Mouse (Mus musculus): ENCODE results near the gene Nrtn.

The Nrtn gene

DNA sequence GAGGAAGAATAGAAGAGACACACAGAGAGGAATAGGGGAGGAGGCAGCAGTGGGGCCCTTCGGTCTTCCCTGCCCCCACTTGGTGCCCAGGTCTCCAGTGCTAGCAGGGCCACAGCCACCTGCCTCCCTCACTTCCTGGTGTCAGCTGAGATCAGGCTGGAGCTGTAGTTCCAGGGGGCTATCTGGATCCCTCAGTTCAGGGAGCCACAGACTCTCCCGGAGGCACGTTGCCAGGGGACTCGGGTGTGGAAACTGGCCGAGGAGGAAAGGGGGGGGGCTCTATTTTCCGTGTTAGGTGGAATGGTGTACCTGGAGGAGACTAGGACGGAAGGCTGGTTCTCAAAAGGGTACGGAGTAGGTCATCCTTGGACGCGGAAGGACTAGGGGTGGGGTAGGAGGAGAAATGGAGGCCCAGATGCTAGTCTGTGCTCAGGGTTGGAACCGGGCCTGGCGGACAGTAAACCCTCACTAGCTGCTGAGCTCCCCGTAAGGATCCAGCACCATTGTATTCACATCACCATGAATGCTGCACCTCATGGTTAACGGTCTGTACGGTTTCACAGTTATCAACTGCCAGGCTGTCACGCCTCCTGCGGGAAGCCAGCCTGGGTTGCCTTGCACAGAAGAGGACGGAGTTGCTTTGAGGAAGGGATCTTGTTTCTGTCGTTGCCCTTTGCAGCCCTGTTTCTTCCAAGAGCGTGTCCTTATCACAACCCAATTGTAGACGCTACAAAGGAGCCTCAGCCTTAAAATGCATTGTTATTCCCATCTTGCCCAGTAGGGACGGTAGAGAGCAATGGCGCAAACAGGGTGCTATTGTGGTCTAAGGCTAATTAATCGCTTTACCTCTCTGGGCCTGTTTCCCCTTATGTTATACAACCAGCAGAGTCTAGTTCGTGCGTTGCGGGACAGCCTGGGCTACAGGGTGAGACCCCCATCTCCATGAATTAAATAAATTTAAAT, 5.7 kb upstream of the Nrtn start:
- WGBS: 37% methylated on average over 27 of the region's 27 CpGs

DNA sequence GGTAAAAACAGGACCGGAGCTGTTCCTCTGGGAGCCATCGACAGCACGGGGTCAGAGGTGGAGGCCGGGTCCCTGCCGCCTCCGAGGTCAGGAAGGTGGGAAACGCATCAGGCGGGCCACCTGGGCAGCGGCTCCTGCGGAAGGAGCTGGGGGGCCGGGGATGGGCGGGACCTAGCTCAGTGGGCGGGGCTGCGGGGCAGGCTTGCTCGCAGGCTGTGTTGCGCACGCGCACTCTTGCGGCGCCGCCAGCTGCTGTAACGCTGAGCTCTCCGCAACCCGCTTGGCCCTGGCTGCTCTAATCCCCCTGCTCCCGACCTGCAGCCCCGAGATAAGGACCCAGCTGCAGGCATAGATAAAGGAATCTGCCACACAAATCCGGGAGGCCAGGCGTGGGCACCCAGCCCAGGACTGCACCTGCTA, 4.7 kb upstream of the Nrtn start:
- under 1% methylated on average over 28 of the region's 28 CpGs for WGBS

DNA sequence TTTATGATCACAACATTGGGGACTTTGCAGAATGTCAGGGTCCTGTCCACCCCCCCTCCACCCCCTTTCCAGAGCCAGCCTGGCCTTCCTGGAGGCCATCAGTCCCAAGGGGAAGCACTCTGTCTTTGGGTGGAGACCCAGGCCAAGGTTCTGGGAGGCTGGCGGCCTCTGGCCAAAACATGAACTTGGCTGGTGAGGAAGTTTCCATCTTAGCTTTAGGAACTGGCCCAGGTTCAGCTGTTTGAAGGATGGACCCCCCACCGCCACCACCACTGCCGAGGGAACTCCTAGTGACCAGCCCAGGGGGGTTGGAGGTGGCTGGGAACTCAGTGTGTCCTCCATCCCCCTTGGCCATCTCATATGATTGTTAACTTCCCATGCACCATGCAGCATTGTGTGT, 3.7 kb upstream of the Nrtn start:
- WGBS: 57% methylated on average over 3 of the region's 3 CpGs

DNA sequence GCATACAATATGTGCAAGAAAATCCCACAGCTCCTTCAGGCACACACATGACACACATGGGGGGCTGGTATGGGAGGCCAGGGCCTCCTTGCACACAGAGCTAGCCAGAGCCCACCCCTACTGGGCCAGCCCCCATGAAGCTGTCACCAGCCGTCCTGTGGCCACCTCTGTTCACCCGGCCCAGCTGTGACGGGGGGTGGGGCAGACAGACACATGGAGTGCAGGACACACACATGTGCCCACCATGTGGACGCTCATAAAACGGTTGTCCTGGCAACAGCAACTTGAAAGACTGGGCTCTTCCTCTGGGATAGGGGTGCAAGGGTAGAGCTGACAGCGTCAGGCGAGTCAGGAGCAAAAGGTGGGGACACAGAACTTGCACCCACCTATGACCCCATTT, 1.9 kb upstream of the Nrtn start:
- 60% methylated on average over 7 of the region's 7 CpGs for WGBS

DNA sequence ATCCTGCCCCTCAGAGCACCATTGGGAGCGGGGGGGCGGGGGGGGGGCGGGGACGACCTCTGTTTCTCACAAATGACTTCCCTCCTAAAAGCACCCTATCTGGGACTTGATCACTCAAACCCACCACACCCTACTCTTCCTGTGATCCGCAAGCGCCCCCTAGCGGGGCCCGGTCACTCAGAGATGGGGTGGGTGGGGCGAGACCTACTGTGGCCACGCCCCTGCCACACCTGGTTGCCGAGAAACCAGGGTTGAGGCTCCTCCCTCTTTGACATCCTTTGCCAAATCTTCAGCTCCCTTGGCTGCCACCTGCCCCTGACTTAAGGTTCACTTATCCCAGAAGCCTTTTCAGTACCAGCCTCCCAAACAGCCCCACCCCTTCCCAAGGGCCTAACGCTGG, 802 bp upstream of the Nrtn start:
- WGBS: 7% methylated on average over 12 of the region's 12 CpGs

DNA sequence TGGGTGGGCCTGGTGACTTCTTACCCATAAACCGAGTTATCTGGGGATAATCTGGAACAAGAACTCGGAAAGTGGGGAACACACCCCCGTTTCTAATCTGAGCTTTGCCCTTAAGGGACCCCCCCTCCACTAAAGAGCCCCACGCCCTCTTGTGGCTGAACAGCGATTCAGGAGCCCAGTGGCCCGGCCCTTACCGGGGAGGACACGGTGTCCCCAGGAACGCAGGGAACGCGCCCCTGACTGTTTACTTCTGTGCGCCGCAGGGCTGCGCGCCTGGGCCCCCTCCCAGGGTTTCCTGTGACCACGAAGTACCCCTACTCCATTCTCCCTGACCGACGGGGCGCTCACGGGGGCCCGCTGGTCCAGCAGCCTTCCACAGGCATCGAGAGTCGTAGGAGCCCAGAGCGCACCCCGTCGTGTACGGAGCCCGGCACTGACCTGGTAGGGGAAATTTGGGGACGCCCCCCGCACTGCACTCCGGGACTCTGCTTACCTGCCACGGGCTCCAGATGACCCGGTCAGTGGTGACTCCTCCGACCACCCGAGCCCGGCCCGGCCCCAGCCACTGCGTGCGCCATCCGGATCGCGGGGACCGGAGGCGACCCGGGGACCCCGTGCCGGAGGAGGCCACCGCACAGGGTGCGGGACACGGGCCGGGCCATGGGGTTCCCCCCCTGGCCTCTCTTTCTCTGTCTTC, 479 bp downstream of the Nrtn start:
- 1% methylated on average over 51 of the region's 51 CpGs for WGBS

DNA sequence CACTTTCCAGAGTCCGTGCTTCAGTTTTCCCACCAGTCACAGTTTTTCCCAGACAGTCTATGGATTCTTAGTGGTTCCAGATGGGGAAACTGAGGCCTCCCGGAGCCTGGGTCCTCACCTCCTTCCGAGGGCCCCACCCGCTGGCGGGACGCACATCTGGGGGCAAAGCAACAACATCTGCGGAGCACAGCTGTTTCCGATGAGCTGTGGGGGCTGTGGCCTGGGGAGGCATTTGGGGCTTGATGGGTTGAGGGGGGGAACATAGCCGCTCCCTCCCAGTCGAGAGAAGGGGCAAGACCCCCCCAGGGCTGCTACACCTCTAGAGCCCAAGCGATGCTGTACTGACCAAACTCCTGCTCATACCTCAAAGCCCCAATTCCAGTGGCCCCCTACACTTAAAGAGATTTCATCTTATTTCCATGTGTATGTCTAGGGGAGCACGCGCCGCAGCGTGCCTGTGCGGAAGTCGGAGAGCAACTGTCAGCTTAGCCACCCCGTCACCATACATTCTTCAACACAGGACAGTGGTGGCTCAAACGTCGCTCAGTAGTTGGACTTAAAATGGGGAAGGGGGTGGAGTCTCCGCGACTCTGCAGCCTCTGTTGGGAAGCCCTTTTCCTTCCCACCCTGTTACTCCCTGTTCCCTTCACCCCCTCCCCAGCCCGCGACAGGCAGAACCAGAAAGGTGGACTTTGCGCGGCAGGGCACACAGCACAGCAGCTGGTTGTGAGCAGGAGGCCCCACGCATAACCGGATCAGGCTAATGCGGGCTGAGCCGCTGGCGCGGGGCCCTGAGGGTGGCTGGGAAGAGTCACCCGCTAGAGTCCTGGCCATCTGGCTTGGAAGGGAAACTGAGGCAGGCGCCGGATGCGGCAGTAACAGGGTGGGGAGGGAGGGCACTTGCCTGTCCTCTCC, 2.8 kb downstream of the Nrtn start:
- WGBS: 16% methylated on average over 36 of the region's 36 CpGs

DNA sequence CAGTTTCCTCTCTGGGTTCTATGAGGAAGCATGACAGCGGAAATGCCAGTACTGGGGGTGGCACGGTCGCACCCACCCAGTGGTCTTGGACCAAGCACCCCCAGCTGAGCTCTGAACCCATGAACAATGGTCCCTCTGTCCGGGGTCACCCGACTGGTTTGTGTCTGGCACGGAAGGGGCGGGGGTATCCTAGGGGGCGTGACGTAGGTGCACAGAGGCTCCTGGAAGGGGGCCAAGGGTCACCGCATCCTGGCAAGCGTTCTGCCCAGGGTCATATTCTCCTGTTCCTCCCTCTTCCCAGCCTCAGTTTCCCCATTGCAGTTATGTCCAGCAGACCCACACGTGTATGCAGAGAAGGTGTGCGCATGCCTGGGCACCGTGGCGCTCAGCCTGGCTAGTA, 3.9 kb downstream of the Nrtn start:
- WGBS: 18% methylated on average over 15 of the region's 15 CpGs

DNA sequence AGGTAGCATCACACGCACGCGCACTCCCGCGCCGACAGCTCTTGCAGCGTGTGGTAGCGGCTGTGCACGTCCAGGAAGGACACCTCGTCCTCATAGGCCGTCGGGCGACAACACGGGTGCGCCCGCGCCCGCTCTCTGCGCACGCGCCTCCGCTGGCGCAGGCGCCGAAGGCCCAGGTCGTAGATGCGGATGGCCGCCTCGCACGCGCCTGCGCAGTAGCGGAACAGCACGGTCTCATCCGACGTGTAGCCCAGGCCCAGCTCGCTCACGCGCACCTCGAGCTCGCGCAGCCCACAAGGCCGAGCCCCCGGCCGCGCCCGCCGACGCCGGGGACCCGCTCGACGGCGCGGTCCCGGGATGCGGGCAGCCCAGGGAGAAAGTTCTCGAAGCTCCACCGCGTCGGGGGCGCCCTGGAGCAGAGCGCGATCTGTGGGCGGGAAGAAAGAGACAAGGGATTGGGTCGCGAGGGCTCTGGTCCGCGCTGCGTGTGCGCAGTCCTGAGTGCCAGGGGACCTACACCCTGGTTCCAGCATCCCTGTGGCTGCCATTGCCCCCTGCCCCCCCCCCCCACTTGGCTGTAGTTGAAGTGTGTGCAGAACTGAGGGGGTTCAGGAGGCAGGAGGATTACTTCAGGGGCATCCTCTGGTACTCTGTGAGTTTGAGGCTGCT, 5.8 kb downstream of the Nrtn start:
- 26% methylated on average over 71 of the region's 71 CpGs for WGBS

DNA sequence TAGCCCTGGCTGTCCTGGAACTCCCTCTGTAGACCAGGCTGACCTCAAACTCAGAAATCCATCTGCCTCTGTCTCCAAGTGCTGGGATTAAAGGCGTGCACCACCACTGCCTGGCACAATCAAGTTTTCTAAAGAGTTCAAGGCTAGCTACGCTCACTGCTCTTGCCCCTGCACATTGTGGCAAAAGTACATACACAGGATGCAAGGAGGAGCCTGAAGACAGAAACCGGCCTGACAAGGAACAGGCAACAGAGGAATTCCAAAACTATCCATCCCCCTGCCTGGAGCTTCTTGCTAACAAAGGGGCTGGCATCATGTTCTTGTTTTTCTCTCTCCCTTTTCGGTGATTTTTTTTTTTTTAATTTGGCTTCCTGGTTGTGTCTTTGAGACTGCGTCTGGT, 13.2 kb downstream of the Nrtn start:
- 59% methylated on average over 5 of the region's 5 CpGs for WGBS

DNA sequence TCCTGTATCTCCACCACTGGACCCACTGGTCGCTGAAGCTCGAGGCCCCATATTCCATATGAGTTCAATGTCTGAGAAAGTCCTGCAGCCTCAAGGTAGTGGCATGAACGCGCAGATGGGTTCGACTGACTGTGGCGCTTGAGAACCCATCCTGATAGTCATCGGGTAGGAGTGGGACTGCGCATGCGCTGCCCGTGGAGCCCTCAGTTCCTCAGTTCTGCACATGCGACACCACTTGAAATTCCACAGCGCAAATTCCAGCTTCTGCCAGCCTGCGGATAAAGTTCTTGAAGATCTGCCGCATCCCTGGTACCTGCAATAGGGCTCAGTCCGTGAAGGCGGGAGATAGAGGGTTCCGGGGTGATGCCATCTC, 16.6 kb downstream of the Nrtn start:
- 86% methylated on average over 17 of the region's 17 CpGs for WGBS

DNA sequence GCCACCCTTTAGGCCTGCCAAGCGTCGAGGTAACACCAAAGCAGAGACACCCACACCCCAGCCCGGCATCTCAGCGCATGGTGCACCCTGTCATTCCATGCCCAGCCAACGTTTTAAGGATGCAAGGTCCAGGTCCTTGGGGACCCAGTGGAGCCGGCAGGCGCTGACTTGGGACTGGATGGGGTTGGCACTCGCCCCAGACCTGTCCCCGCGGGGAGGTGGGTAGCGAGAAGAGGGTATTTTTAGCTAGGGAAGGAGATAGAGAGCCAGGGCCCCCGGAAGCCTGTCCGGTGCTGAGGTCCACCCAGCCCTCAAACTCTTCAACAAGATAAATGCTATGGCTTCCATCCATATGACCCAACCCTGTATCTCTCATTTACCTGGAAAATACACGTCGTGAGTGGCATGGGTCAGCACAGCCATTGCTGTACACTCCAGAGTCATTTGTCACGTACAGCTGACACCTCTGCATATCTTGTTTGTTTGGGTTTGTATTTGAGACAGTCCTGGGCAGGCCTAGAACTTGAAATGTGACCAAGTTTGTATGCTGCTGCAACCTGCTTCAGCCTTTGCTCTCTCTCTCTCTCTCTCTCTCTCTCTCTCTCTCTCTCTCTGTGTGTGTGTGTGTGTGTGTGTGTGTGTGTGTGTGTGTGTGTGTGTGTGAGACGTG, 17.1 kb downstream of the Nrtn start:
- WGBS: 84% methylated on average over 17 of the region's 17 CpGs

DNA sequence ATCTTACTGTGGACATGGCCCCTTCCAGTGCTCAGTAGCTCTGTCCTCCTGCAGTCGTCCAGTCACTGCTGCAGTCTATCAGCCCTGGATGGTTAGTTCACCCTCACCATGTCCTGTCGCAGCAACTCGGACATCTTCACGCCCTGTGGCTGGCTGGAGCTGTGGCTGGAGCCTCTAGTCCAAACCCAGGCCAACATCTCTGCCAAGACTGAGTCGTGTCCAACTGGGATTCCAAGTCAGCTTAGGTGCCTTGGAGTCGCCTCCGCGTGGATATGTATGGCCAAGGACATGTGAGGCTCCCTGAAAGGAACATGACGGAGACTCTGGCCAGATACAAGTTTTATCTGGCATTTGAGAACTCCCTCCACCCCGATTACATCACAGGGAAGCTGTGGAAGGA, 19.1 kb downstream of the Nrtn start:
- WGBS: 84% methylated on average over 10 of the region's 10 CpGs

DNA sequence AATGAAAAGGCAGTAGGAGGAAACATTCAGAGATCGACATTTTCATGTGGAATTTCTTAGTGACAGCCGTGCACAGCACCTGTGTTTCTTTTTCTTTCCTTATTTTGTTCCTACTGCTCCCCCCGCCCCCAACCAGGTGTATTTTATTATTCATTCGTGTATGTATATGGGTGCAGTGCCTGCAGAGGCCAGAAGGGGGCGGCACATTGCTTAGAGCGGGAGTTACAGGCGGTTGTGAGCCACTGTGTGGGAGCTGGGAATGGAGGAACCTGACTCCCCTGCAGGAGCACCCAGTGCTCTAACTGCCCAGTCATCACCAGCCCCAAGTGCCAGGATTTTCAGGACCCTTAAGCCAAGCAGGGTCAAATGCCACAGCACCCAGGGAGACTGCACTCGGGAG, 20.8 kb downstream of the Nrtn start:
- WGBS: 44% methylated on average over 8 of the region's 8 CpGs

DNA sequence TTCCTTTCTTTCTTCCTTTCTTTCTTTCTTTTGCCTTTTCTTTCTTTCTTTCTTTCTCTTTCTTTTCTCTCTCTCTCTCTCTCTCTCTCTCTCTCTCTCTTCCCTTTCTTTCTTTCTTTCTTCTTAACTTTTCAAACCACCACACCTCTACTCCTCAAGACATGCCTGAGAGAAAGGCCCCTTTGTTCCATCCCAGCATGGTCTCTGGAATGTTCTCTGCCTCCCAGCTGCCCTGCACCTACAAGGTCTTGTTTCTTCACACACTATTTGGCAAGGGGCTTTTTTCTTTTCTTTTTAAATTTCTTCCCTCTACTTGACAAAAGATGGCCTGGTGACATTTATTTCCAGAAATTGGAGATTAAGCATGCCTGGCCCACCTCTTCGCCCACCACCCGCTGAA, 27.7 kb downstream of the Nrtn start:
- 27% methylated on average over 2 of the region's 2 CpGs for WGBS

DNA sequence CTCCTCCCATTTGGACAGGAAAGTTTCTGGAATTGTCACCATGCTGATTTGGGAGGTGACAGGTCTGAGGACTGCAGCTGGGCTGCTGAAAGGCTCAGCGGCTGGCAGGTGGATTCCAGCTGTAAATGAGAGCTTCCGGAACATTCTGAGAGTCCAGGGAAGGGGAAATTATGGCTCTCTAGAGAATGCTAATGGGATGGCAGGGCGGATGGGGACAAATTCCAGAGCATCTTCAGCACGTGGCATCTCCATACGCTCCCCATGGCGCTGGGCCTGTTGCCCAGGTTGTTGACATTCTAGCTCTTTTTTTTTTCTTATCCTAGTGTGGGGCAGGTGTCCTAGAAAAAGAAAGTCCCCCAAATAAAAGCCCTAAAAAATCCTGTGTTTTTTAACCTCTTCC, 28.2 kb downstream of the Nrtn start:
- 37% methylated on average over 6 of the region's 6 CpGs for WGBS

DNA sequence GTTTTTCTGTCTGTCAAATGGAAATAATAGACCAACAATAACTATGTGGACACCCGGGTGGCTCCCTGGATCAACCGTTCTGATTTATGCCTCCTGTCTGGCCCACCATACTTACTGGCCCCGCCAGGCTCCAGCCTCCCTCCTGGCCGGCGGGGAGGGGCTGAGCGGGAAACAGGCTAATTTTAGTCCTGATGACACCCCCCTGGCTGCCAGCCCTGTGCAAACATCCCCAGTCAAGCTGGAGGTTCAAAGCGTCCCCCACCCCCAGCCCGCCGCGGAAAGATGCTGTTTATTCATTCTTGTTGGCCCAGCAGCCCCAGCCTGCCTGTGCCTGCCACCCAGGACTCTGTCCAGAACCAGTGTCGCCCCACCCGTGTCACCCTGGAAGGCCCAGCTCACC, 29.2 kb downstream of the Nrtn start:
- 17% methylated on average over 12 of the region's 12 CpGs for WGBS

DNA sequence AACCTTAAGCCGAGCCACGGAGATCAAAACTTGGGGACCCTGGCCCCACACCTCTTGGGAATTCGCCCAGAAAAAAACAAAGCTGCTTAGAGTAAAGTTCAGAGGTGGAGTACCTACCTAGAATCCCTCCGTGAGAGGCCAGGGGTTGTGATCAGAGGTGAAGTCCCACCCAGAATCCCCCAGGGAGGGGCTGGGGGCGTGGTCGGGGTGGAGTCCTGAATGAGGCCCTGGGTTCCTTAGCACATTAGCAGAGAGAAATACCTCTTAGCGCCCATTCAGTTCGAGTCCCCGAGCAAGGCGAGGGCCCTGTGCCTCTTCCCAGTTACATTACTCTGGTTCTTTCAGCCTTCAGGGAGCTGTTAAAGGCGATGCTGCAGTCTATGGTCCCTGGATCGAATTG, 29.7 kb downstream of the Nrtn start:
- 34% methylated on average over 12 of the region's 12 CpGs for WGBS

DNA sequence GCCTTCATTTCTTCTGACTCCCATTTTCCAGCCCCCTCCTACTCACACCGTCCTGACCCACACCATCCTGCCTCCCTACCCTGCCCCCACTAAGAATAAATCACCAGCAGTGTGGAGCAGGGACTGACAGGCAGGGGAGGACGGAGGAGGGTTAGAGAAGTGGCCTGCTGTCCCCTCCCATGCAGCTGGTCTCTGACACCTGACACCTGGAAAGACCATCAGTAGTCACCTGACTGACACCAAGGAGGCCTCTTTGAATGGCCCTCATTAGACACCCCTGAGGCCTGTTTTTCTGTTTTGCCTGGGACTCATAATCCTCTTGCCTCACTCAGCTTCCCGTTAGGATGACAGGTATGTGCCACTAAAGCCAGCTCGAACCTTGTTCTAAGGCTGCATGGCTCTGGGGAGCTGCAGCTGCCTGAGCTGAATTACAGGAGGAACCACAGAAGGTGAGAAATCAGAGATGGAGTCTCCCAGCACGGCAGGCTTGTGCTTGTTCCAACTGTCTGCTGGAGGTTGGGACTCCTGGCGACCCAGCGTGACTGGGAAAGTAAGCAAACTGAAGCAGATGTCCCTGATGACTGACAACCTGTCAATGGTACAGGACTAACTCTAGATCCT, 30.2 kb downstream of the Nrtn start:
- WGBS: 48% methylated on average over 7 of the region's 7 CpGs

DNA sequence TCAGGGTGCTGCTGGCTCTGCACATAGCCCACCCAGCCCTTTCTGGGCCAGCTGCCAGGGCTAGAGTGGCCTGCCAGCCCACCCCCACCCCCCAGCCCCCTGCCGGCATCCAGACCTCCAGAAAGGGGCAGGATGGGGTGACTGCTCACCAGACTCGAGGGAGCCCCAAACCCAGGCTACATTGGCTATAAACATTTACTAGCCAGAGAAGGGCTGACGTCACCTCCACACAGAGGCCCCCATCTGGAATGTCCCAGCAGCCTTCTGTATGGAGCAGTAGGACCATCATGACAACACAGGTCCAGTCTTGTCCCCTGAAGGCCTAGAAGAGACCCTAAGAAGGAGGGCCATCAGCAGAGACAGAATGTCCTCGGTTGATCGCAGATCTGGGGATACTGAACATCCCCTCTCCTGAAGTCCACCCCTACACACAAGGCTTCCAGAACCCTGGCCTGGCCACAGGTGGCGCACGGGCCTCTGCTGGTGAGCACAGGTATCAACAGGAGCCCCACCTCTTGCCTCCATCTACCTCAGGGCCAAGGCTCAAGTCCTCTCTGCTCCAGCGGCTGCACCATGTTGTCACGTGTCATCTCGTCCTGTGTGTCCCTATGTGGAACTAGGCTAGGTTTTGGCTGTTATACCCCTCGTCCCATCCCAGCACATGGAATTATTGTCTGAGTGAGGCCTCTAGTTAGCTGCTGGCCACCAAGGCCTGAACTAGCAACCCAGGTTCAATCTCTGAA, 33.7 kb downstream of the Nrtn start:
- 79% methylated on average over 11 of the region's 11 CpGs for WGBS

Measured in cerebral cortex, adult 2 months (tissue).